In genomic region chr5:86100621-86101020, GRCm38 (mm10) we compare ENCODE assay signal across 14 mouse cellular contexts.
"Had no signal": no experiment of that assay in that cellular context is flagged by ENCODE, and none has a peak within 500 bp of the region (broad histone marks: within the 10 kb centered on the region; RNA-seq: fewer than 3 reads in every experiment).

No protein-coding gene starts in this region.

- H3K4me3 ChIP-seq: layer of hippocampus, adult 2 months; limb, embryonic 10.5 days; liver, embryonic 15.5 days; midbrain, embryonic 13.5 days; myocyte; neural tube, embryonic 15.5 days had no signal

- H3K9me3 ChIP-seq: limb, embryonic 10.5 days; liver, embryonic 15.5 days; midbrain, embryonic 13.5 days; neural tube, embryonic 15.5 days had no signal

- H3K27ac ChIP-seq: layer of hippocampus, adult 2 months; limb, embryonic 10.5 days; liver, embryonic 15.5 days; midbrain, embryonic 13.5 days; neural tube, embryonic 15.5 days had no signal

- H3K4me2 ChIP-seq: liver, embryonic 11.5 days; liver, embryonic 15.5 days; midbrain, embryonic 13.5 days; neural tube, embryonic 15.5 days had no signal

- ATAC-seq: lung, postnatal 0 days; midbrain, embryonic 13.5 days had no signal

- H3K9ac ChIP-seq: liver, embryonic 15.5 days; midbrain, embryonic 13.5 days; neural tube, embryonic 15.5 days had no signal

- H3K36me3 ChIP-seq: limb, embryonic 10.5 days; liver, embryonic 15.5 days; midbrain, embryonic 13.5 days had no signal

- H3K27me3 ChIP-seq: liver, embryonic 15.5 days; midbrain, embryonic 13.5 days; neural tube, embryonic 15.5 days had no signal

- DNase-seq: kidney, postnatal 10 days; kidney, postnatal 4 days; lung, adult 2 months; lung, postnatal 36 days; thymus, adult 18-20 months; thymus, postnatal 14 days had no signal

- H3K4me1 ChIP-seq: limb, embryonic 10.5 days; liver, embryonic 15.5 days; midbrain, embryonic 13.5 days; neural tube, embryonic 15.5 days had no signal
